Mouse (Mus musculus): ENCODE results near the gene Mmrn1. TPM values are rescaled to one million over a fixed set of nuclear protein-coding genes. Genes with fewer than 3 reads are reported as not detected.
"Not testable (repeated sequence)": the region's sequence is repeated elsewhere in the genome, so short reads cannot be mapped to it uniquely, and the experiment has no call there.

Mmrn1 gene
- 4.5 and 4.7 TPM in 2 replicates for polyA plus RNA-seq (2015; fragmentation: Nextera tagmentation; extraction: Ambion mirVana)

- not testable (repeated sequence) for H3K9ac ChIP-seq (ENCODE audit: low read length); H3K9me3 ChIP-seq (replicated peaks; ENCODE audit: control insufficient read depth, low read length); H3K27ac ChIP-seq (ENCODE audit: low read length); ATAC-seq (replicated peaks; ENCODE audit: extremely low read depth, insufficient read depth, low FRiP score); H3K4me3 ChIP-seq (ENCODE audit: low read length); H3K4me1 ChIP-seq (ENCODE audit: control insufficient read depth, insufficient read depth, low read length); H3K27me3 ChIP-seq (ENCODE audit: control insufficient read depth, insufficient read depth, low read length); H3K4me2 ChIP-seq (ENCODE audit: low read depth, low read length); H3K36me3 ChIP-seq (ENCODE audit: control insufficient read depth, insufficient read depth)
- 89% methylated on average over 20 of the region's 20 CpGs for WGBS
Measured at GRCm38 (mm10) chr6:60924676-60925075, at the start of gene Mmrn1. Gene Mmrn1, plus strand, starts transcription at chr6:60924976.

GRCm38 (mm10) chr6:60880362-60880761 is 44.4 kb upstream of the Mmrn1 start:
- H3K9ac ChIP-seq (ENCODE audit: low read length) = no peak overlapping the region
- 71% methylated on average over 7 of the region's 7 CpGs for WGBS
- no peak overlapping the region for H3K4me2 ChIP-seq (ENCODE audit: low read depth, low read length)
- ATAC-seq (replicated peaks; ENCODE audit: extremely low read depth, insufficient read depth, low FRiP score) = no peak
- no peaks in the 10 kb centered on the region for H3K36me3 ChIP-seq (ENCODE audit: control insufficient read depth, insufficient read depth)
- H3K9me3 ChIP-seq (replicated peaks; ENCODE audit: control insufficient read depth, low read length) = no peaks in the 10 kb centered on the region
- no peaks in the 10 kb centered on the region for H3K4me1 ChIP-seq (ENCODE audit: control insufficient read depth, insufficient read depth, low read length)
- no peak overlapping the region for H3K4me3 ChIP-seq (ENCODE audit: low read length)
- H3K27me3 ChIP-seq (ENCODE audit: control insufficient read depth, insufficient read depth, low read length) = no peaks in the 10 kb centered on the region
- no peak overlapping the region for H3K27ac ChIP-seq (ENCODE audit: low read length)

DNA sequence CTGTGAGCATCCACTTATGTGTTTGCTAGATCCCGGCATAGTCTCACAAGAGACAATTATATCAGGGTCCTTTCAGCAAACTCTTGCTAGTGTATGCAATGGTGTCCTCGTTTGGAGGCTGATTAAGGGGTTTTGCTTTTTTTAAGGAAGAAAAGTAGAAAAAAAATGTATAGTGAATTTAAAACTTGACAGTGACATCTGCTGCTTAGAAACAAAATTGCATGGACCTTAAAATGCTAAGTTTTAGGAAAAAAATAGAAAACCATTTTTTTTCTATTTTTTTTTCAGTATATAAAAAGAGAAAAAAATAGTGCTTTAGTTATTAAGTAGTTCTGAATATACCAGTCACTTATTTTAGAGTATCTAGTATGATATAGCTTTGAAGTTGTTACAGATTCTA is 43.2 kb upstream of the Mmrn1 start:
- no peak for ATAC-seq (replicated peaks; ENCODE audit: extremely low read depth, insufficient read depth, low FRiP score)
- Histone ChIP-seq H3K9ac (ENCODE audit: low read length) (no peak overlapping the region), H3K36me3 (ENCODE audit: control insufficient read depth, insufficient read depth) (no peaks in the 10 kb centered on the region), H3K27ac (ENCODE audit: low read length) (no peak overlapping the region), H3K4me1 (ENCODE audit: control insufficient read depth, insufficient read depth, low read length) (no peaks in the 10 kb centered on the region), H3K9me3 (replicated peaks; ENCODE audit: control insufficient read depth, low read length) (no peaks in the 10 kb centered on the region), H3K27me3 (ENCODE audit: control insufficient read depth, insufficient read depth, low read length) (no peaks in the 10 kb centered on the region), H3K4me2 (ENCODE audit: low read depth, low read length) (no peak overlapping the region), H3K4me3 (ENCODE audit: low read length) (no peak overlapping the region)
- WGBS = 54% methylated on average over 2 of the region's 2 CpGs

DNA sequence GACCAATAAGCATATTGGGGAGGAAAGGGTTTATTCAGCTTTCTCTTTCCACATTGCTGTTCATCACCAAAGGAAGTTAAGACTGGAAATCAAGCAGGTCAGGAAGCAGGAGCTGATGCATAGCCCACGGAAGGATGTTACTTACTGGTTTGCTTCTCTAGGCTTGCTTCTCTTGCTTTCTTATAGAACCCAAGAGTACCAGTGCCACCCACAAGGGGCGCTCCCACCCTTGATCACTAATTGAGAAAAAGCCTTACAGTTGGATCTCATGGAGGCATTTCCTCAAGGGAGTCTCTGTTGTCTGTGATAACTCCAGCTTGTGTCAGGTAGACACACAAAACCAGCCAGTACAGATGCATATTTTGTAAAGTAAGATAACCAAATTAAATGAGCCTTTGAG is 17.5 kb upstream of the Mmrn1 start:
- Histone ChIP-seq H3K4me2 (ENCODE audit: low read depth, low read length) (no peak overlapping the region), H3K9me3 (replicated peaks; ENCODE audit: control insufficient read depth, low read length) (no peaks in the 10 kb centered on the region), H3K9ac (ENCODE audit: low read length) (no peak overlapping the region), H3K27me3 (ENCODE audit: control insufficient read depth, insufficient read depth, low read length) (no peaks in the 10 kb centered on the region), H3K4me3 (ENCODE audit: low read length) (no peak overlapping the region), H3K4me1 (ENCODE audit: control insufficient read depth, insufficient read depth, low read length) (no peaks in the 10 kb centered on the region), H3K36me3 (ENCODE audit: control insufficient read depth, insufficient read depth) (no peaks in the 10 kb centered on the region), H3K27ac (ENCODE audit: low read length) (no peak overlapping the region)
- ATAC-seq (replicated peaks; ENCODE audit: extremely low read depth, insufficient read depth, low FRiP score) = no peak
- WGBS = 73% methylated on average over 2 of the region's 2 CpGs

DNA sequence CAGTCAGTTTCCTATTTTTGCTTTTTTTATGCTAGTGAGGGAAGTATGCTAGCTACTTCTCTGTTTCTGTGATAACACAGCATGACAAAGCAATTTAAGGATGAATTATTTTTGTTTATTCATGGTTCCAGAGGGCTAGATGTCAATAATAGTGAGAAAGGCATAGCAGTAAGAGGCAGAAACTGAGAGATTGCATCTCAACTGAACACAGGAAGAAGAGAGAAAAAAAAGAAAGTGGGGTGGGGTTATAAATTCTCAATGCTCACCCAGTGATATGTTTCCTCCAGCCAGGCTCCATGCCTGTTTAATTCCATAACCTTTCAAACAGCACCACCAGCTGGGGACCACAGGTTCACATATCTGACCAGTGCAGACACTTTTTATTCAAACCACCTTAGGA is 6.6 kb downstream of the Mmrn1 start:
- no peak for ATAC-seq (replicated peaks; ENCODE audit: extremely low read depth, insufficient read depth, low FRiP score)
- Histone ChIP-seq H3K9me3 (replicated peaks; ENCODE audit: control insufficient read depth, low read length) (no peaks in the 10 kb centered on the region), H3K27me3 (ENCODE audit: control insufficient read depth, insufficient read depth, low read length) (no peaks in the 10 kb centered on the region), H3K9ac (ENCODE audit: low read length) (no peak overlapping the region), H3K36me3 (ENCODE audit: control insufficient read depth, insufficient read depth) (no peaks in the 10 kb centered on the region), H3K4me1 (ENCODE audit: control insufficient read depth, insufficient read depth, low read length) (no peaks in the 10 kb centered on the region), H3K27ac (ENCODE audit: low read length) (no peak overlapping the region), H3K4me3 (ENCODE audit: low read length) (no peak overlapping the region), H3K4me2 (ENCODE audit: low read depth, low read length) (no peak overlapping the region)

DNA sequence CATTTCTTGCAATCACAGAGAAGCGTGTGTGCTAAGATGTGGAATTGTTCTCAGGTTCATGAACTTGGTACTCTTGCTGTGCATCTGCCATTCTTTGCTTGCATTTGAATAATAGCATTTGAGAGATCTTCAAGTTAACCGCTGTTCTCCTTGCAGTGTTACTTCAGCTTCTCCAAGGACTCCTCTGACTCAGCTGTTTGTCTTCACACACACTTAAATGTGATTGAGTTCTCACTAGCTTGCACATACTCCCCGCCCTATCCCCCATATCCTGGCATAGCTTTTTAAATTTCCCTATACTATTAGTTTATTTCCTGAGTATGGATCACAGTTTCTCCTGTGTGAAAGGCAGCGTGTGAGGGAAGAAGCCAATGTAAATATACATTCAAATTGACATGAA is 10.1 kb downstream of the Mmrn1 start:
- Histone ChIP-seq H3K4me3 (ENCODE audit: low read length) (no peak overlapping the region), H3K36me3 (ENCODE audit: control insufficient read depth, insufficient read depth) (no peaks in the 10 kb centered on the region), H3K27me3 (ENCODE audit: control insufficient read depth, insufficient read depth, low read length) (no peaks in the 10 kb centered on the region), H3K4me2 (ENCODE audit: low read depth, low read length) (no peak overlapping the region), H3K9ac (ENCODE audit: low read length) (no peak overlapping the region), H3K4me1 (ENCODE audit: control insufficient read depth, insufficient read depth, low read length) (no peaks in the 10 kb centered on the region), H3K9me3 (replicated peaks; ENCODE audit: control insufficient read depth, low read length) (no peaks in the 10 kb centered on the region), H3K27ac (ENCODE audit: low read length) (no peak overlapping the region)
- no peak for ATAC-seq (replicated peaks; ENCODE audit: extremely low read depth, insufficient read depth, low FRiP score)
- 56% methylated on average over 4 of the region's 4 CpGs for WGBS

- Histone ChIP-seq H3K4me3 (ENCODE audit: low read length) (no peak overlapping the region), H3K4me1 (ENCODE audit: control insufficient read depth, insufficient read depth, low read length) (no peaks in the 10 kb centered on the region), H3K4me2 (ENCODE audit: low read depth, low read length) (no peak overlapping the region), H3K9me3 (replicated peaks; ENCODE audit: control insufficient read depth, low read length) (no peaks in the 10 kb centered on the region), H3K9ac (ENCODE audit: low read length) (no peak overlapping the region), H3K36me3 (ENCODE audit: control insufficient read depth, insufficient read depth) (no peaks in the 10 kb centered on the region), H3K27ac (ENCODE audit: low read length) (no peak overlapping the region), H3K27me3 (ENCODE audit: control insufficient read depth, insufficient read depth, low read length) (no peaks in the 10 kb centered on the region)
- ATAC-seq (replicated peaks; ENCODE audit: extremely low read depth, insufficient read depth, low FRiP score) = no peak
- 44% methylated on average over 4 of the region's 4 CpGs for WGBS
Measured at GRCm38 (mm10) chr6:60935448-60936130, 10.8 kb downstream of the Mmrn1 start.

GRCm38 (mm10) chr6:60944178-60944577 is 19.4 kb downstream of the Mmrn1 start:
- Histone ChIP-seq H3K4me1 (ENCODE audit: control insufficient read depth, insufficient read depth, low read length) (no peaks in the 10 kb centered on the region), H3K27me3 (ENCODE audit: control insufficient read depth, insufficient read depth, low read length) (no peaks in the 10 kb centered on the region), H3K36me3 (ENCODE audit: control insufficient read depth, insufficient read depth) (no peaks in the 10 kb centered on the region), H3K27ac (ENCODE audit: low read length) (no peak overlapping the region), H3K9ac (ENCODE audit: low read length) (no peak overlapping the region), H3K4me3 (ENCODE audit: low read length) (no peak overlapping the region), H3K9me3 (replicated peaks; ENCODE audit: control insufficient read depth, low read length) (no peaks in the 10 kb centered on the region), H3K4me2 (ENCODE audit: low read depth, low read length) (no peak overlapping the region)
- ATAC-seq (replicated peaks; ENCODE audit: extremely low read depth, insufficient read depth, low FRiP score) = no peak
- 56% methylated on average over 7 of the region's 7 CpGs for WGBS

- WGBS = 56% methylated on average over 9 of the region's 9 CpGs
- no peak overlapping the region for H3K9ac ChIP-seq (ENCODE audit: low read length)
- no peaks in the 10 kb centered on the region for H3K36me3 ChIP-seq (ENCODE audit: control insufficient read depth, insufficient read depth)
- no peaks in the 10 kb centered on the region for H3K9me3 ChIP-seq (replicated peaks; ENCODE audit: control insufficient read depth, low read length)
- ATAC-seq (replicated peaks; ENCODE audit: extremely low read depth, insufficient read depth, low FRiP score) = no peak
- H3K4me2 ChIP-seq (ENCODE audit: low read depth, low read length) = no peak overlapping the region; the same call in 1 of the 2 replicates
- H3K27ac ChIP-seq (ENCODE audit: low read length) = no peak overlapping the region
- H3K4me1 ChIP-seq (ENCODE audit: control insufficient read depth, insufficient read depth, low read length) = no peaks in the 10 kb centered on the region
- H3K4me3 ChIP-seq (ENCODE audit: low read length) = no peak overlapping the region
- H3K27me3 ChIP-seq (ENCODE audit: control insufficient read depth, insufficient read depth, low read length) = no peaks in the 10 kb centered on the region
Measured at GRCm38 (mm10) chr6:60944621-60945020, 19.8 kb downstream of the Mmrn1 start.
